Mouse (Mus musculus) CH12.LX (cell line): ENCODE data around the gene Gli2.

Source experiments
- CTCF ChIP-seq, 2 experiments: IDR thresholded peaks in 1 of 2; conservative IDR thresholded peaks in 1 of 2; 2 replicates each; pipeline ENCODE4 v1.5.1; 2011 to 2012; ENCODE audit warnings: low read depth in 2 of 2, low read length in 2 of 2, improper control_type of control experiment in 1 of 2, inconsistent platforms in 1 of 2, mild to moderate bottlenecking in 1 of 2, moderate library complexity in 1 of 2
- TBP ChIP-seq: conservative IDR thresholded peaks from 2 replicates; pipeline ENCODE4 v1.6.1; 2011; ENCODE audit warnings: low read depth, low read length, improper control_type of control experiment
- TCF12 ChIP-seq: IDR thresholded peaks from 2 replicates; pipeline ENCODE4 v1.6.1; 2014; ENCODE audit warnings: low read depth, mild to moderate bottlenecking, inconsistent platforms, low read length, improper control_type of control experiment
- ZNF384 ChIP-seq: IDR thresholded peaks from 2 replicates; pipeline ENCODE4 v1.6.1; 2012; ENCODE audit warnings: low read depth, low read length, improper control_type of control experiment, inconsistent platforms

- TF ChIP-seq TCF12 (no peak), ZNF384 (no peak), CTCF (conservative IDR thresholded peaks at IDR 0.05 in 1 of 2, IDR thresholded peaks at IDR 0.05 in 1 of 2; ENCODE audit: low read depth in 2 of 2, low read length in 2 of 2) (no peak), TBP (no peak)
Observed at GRCm38 (mm10) chr1:118968661-118969179, 84.7 kb downstream of the Gli2 start.
